Mouse (Mus musculus): Measurements from ENCODE around the gene A630095N17Rik.
A peak's percentile ranks its signal among the peaks of the same experiment; 100 is the strongest.

The A630095N17Rik gene

GRCm38 (mm10) chr1:75231664-75232152, at the start of gene A630095N17Rik:
TSS of gene A630095N17Rik (minus strand) at chr1:75232102.
- no peak for DNase-seq (ENCODE audit: low spot score)

GRCm38 (mm10) chr1:75278228-75278627, 46.3 kb upstream of the A630095N17Rik start, which contains the start of gene Resp18:
TSS of gene Resp18 (minus strand) at chr1:75278415.
- DNase-seq (ENCODE audit: low spot score): no peak

DNA sequence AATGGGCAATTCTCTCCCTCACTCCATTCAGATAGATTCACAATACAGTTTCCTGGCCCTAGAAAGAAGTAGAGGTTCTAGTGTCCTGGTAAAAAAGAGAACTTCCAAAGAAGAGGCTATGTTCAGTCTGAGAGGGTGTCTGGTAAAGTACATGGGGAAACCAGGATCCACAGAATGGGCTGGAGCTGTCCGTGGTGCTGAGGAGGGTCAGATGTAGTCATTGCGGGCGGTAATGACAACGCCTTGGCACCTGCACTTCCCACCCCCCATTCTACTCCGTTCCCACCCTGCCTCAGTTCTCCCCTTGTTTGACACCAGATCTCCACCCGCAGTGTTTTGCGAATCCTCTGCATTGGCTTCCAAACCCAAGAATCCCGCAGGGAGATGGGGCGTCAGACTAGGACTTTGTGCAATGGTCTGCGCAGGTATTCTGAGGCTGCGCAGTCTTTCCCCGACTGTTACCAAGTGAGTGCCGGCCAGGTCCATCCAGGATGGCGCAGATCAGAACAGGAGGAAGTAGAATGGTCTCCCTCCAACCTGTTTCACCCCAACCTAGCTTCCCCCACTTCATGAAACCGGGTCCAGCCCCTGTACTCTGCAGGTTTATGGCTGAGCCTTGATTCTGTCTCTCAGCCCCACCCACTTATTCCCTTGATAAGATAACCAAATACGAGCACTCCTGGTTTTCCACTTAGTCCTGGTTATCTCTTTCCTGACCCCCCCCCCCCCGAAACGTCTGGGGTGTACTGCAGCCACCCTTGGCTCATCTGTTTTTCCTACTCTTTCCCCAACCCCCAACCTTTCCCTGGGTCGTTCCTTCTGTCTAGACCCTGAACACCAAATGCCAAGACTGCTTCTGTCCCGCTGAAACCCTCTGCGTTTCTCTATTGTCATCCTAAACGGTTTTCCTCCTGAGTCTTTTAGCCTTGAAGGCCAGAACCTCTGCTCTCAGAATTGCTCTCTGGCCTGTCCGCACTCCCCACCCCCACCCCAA, 45.6 kb upstream of the A630095N17Rik start:
- peak; percentile 69 for DNase-seq (ENCODE audit: low spot score)

DNA sequence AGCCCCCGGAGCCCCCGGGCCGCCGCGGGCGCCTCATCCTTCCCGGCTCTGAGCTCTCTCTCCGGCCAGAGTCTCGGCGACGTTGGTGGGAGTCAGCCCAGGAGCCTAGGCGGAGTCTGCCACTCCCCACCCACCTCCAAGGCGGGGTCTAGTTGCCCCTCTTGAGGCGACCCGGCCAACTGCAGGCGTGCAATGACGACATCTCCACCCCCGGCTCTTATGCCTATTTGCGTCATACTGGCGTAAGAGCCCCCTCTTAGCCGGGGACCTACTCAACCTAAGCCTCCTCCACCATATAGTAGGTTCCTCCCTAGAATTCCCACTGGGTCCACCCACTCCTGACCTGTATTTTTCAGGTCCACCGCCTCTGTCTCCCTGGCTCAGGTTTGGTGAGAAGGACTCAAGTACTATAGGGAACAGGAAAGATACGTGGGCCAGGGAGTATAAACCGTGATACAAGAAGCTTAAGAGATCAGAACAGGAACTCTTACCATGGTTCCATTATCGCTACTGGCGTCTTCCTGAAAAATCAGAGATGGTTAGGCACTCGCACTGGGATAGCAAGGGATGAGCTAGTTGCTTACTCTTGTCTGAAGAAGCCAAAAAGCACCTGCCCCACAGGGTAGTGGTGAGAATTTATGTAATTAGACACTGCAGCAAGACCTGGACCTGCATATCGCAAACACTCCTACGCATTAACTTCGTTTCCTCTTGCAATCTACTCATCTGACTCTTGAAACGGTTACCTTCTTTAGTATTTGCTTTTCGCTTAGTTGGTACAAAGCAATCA, 32.4 kb upstream of the A630095N17Rik start, which contains the start of gene Ptprn:
TSS of gene Ptprn (minus strand) at position 412 of the 790 bp plus-strand sequence.
- DNase-seq (ENCODE audit: low spot score): no peak

DNA sequence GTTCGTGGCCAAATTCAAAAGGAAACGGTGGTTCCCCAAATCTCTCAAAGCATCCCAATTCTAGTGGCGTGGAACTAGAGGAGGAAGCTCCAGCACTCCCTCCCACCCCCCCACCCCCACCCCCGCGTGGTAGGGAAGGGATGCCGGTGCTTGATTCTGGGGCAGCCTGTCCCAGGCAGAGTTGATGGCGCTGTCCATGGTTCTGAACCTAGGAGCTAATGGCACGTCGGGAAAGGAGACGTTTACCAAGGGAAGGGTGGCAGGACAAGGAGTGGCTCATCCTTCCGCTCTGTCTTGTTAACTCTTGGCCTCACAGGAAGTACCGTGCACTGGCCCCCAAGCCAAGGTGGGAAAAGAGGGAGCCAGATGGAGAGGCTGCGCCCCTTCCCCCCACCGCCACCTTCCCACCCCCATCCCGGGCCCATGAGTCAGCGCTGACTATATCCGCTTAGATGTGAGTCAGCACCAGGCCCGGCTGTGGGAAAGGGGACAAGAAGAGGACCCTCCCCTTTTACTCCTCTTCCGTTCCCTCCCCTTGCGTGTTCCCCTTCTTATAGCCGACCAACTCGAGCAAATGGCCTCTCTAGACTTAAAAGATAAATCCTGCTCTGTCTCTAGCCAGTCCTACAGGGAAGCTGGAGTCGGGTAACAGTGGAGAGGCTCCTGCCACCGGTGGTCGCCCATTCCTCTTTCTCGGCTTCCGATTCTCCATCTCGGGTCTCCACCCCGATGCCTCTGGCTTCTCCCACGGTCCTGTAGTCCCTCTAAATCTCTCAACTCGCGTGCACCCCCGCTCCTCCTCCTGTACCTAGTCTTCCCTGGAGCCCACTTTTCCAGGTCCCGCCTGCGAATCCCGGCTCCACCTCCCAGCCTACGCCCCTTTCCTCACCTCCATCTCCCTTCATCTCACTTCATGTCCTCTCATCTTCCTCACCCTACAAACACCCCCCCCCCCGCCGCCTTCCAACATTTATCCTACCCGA, 31.4 kb upstream of the A630095N17Rik start:
- DNase-seq (ENCODE audit: low spot score): peak; percentile 90

GRCm38 (mm10) chr1:75261278-75261677, 29.4 kb upstream of the A630095N17Rik start:
- DNase-seq (ENCODE audit: low spot score): no peak

DNA sequence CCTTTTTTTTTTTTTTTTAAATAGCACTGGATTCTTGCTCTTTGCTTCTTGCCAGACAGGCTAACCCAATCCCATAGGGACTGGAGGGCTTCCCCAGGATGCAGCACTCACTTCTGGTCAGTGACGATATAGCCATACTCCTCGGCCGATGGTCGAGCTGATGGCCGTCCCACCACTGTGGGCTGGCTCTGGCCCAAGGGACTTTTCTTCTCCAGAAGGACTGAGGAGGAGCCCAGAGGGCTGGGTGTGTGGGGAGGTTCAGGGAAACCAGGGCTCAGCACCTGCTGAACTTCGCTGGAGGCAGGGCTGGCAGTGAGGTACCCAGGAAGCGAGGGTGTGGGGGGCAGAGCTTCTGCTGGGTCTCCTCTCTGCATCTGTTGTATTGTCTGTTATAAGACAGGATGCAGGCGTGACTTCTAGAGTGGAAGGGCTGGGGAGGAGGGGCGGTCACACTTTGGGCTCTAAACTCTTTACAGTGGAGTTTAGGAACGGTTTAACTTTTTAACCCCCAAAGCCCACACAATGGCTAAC, 23.7 kb upstream of the A630095N17Rik start:
- no peak for DNase-seq (ENCODE audit: low spot score)

- no peak for DNase-seq (ENCODE audit: low spot score)
Observed at GRCm38 (mm10) chr1:75254625-75255013, 22.7 kb upstream of the A630095N17Rik start.

GRCm38 (mm10) chr1:75253849-75254624, 22.1 kb upstream of the A630095N17Rik start:
- peak; percentile 89 for DNase-seq (ENCODE audit: low spot score)

DNA sequence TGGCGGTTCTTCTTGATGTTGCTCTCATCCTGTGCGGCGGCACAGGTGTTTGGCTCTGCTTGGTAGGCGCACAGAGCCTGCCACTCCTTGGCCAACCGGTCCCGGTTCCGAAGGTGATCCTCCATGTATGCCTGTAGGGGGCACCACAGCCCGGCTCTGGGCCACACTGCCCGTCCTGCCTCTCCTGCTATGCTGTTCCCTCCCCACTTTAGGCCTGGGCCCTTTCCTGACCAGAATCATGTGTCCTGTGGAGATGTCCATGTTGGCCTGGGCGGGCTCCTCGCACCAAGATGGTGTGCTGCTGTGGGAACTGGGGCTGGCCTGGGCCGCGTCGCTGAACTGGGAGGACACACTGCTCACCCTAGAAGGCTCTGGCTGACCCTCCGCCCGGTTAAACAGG, 21.1 kb upstream of the A630095N17Rik start:
- no peak for DNase-seq (ENCODE audit: low spot score)

GRCm38 (mm10) chr1:75252308-75252707, 20.4 kb upstream of the A630095N17Rik start:
- no peak for DNase-seq (ENCODE audit: low spot score)

- DNase-seq (ENCODE audit: low spot score): no peak
Observed at GRCm38 (mm10) chr1:75251112-75251970, 19.4 kb upstream of the A630095N17Rik start.

GRCm38 (mm10) chr1:75250498-75250897, 18.6 kb upstream of the A630095N17Rik start:
- no peak for DNase-seq (ENCODE audit: low spot score)

DNA sequence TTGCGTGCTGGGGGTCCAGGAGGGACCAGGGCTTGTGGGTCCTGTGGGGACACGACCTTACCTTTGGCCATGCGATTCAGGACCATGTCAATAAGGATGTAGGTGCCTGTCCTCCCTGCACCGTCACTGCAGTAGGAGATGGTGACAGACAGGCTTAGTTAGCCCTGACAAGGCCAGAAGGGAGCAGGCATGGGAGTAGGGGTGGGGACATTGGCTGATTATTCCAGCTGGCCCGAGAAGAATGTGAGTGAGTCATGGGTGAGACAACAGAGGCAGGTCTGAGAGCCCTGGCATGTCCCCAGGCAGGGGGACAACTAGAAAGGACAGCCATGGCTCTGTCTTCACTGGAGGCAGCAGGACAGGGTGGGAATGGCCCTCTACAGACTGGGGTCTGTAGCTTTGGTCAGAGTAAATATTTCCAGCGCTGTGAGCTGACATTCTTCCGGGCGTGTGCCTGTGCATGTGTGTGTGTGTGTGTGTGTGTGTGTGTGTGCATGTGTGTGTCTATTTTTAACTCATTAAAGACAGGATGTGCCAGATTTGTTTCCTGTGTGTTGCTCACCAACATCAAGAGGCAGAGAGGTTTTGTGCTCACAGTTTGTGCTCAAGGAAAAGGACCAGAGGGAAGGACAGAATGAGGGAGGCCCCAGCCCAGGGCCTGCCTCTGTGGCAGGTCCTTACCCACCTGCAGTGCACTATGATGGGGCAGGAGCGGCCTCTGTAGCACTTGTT, 16.3 kb upstream of the A630095N17Rik start:
- DNase-seq (ENCODE audit: low spot score): peak; percentile 59

- no peak for DNase-seq (ENCODE audit: low spot score)
Observed at GRCm38 (mm10) chr1:75247071-75247930, 15.4 kb upstream of the A630095N17Rik start.

- DNase-seq (ENCODE audit: low spot score): peak; percentile 61
Observed at GRCm38 (mm10) chr1:75244836-75245235, 12.9 kb upstream of the A630095N17Rik start.

DNA sequence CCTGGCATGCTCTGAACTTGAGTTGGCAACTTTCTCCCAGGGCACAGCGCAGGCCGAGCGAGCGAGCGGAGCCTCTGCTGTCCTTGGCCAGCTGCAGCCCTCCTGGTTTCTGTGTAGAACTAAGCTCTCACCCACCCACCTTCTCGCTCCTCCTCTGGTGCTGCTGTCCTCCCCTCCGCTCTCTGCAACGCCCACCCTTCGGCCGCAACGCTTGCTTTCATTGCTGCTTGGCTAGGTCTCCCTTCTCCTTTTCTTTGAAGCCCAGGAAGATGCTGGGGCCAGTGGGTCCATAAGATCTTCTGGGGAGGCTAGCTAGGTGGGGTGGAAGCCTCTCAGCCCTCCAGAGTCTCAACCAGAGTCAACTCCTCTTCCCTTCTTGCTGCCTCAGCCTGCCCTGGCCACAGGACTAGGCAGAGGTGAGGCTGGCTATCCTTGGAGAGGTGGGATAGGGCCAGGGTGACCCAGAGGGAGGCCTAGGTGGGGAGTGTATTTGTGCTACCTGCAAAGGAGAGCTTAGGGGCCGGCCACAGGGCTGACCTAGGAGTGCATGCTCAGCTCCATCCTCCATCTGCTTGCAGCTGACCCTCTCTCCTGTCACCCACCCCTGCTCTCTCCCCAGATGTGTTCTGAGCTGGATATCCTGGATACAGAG, 12.4 kb upstream of the A630095N17Rik start:
- DNase-seq (ENCODE audit: low spot score): no peak
